Mouse (Mus musculus) kidney, adult 2 months (tissue): ENCODE measurements around the gene Ehmt2.

Experiments used
- CTCF ChIP-seq: fragments of 200-500 bp; conservative IDR thresholded peaks from 2 replicates; pipeline ENCODE4 v1.5.1; 2011; ENCODE audit warnings: low read depth, mild to moderate bottlenecking, control low read depth, low read length, moderate library complexity, mixed read lengths; ENCODE audit not compliant: insufficient read depth, insufficient read length
- POLR2A ChIP-seq: fragments of 200-500 bp; IDR thresholded peaks from one replicate; pipeline ENCODE4 v1.6.1; 2011; ENCODE audit warnings: low read depth, low read length, control low read depth

DNA sequence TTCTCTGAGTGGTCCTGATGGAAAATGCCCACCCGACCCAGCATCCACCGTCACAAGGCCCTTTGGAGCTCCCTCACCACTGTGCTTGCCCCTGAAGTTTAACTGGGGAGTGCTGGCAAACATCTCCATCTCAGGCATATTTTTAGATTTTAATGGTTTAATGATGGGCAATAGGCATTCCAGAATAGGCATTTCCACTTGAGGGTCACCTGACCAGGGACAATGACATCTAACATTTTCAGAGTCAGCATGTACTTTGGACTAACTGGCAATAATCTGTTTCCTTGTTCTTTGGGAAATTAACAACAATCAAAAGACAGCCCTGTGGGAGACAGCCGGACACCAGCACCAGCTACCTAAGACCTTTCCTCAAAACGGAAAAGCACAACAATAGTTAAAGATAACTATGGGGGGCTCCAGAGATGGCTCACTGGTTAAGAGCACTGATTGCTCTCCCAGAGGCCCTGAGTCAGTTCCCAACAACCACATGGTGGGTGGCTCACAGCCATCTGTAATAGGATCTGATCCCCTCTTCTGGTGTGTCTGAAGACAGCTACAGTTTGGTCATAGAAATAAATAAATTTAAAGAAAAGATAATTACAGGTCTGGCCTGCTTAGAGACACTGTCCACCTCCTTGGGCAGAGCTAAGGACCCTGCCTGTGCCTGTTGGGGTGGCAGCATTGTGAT is 45.0 kb downstream of the Ehmt2 start:
- TF ChIP-seq CTCF (no peak), POLR2A (no peak)
